Mouse (Mus musculus) heart, adult 2 months (tissue): ENCODE data around the gene Sepsecs.

Source experiments
- CTCF ChIP-seq: fragments of 200-600 bp; IDR thresholded peaks from 2 replicates; pipeline ENCODE4 v1.8.1; 2022; ENCODE audit warnings: antibody characterized with exemption, mild to moderate bottlenecking, moderate library complexity
- EP300 ChIP-seq: fragments of 200-500 bp; IDR thresholded peaks from 2 replicates; pipeline ENCODE4 v1.6.1; 2011; ENCODE audit warnings: low read depth, low read length, control low read depth; ENCODE audit not compliant: insufficient read depth

GRCm38 (mm10) chr5:52716742-52717448, 47.4 kb upstream of the Sepsecs start:
- TF ChIP-seq CTCF: no peak
- no peak for TF ChIP-seq EP300
